In genomic region chr12:32957211-32957610, GRCm38 (mm10) we compare ENCODE assay signal across 18 mouse cellular contexts. TPM values are rescaled to one million over a fixed set of nuclear protein-coding genes. Genes with fewer than 3 reads are reported as not detected.
DNase-seq lines count a peak whose midpoint lies in the region; TF ChIP-seq lines count a peak whose summit lies in the region.
"Had no signal": no experiment of that assay in that cellular context is flagged by ENCODE, and none has a peak within 500 bp of the region (broad histone marks: within the 10 kb centered on the region; RNA-seq: fewer than 3 reads in every experiment).

No protein-coding gene starts in this region.

- 40% methylated on average over 2 of the region's 2 CpGs for WGBS in thymus, adult 2 months

- H3K4me3 ChIP-seq in gastrocnemius, adult 2 months: peak overlapping the region; percentile 12
- H3K4me3 ChIP-seq in thymus, adult 2 months (ENCODE audit: control insufficient read depth, insufficient read depth, low read length): no peak overlapping the region
- H3K4me3 ChIP-seq: embryonic facial prominence, embryonic 12.5 days; erythroblast, embryonic 14.5 days; forebrain, embryonic 13.5 days; limb, embryonic 10.5 days; liver, embryonic 13.5 days had no signal

- peaks cover 6% of the 10 kb centered on the region for H3K4me1 ChIP-seq in thymus, adult 2 months (replicated peaks; ENCODE audit: control insufficient read depth, insufficient read depth, low read length)

- intact Hi-C loops in gastrocnemius, adult 2 months (cut with DNase I): no loop called here
- intact Hi-C loops in gastrocnemius, postnatal 14 days (cut with DNase I; ENCODE audit: low total_unique reads): no loop called here

- TF ChIP-seq CTCF in gastrocnemius, adult 2 months (IDR thresholded peaks at IDR 0.05): no peak
- TF ChIP-seq CTCF in thymus, adult 2 months (IDR thresholded peaks at IDR 0.05; ENCODE audit: borderline replicate concordance, control insufficient read depth, extremely low read depth, insufficient read depth, low read length, poor library complexity): no peak

- H3K36me3 ChIP-seq in thymus, adult 2 months (ENCODE audit: control insufficient read depth, insufficient read depth, low read length): no peaks in the 10 kb centered on the region
- H3K36me3 ChIP-seq: embryonic facial prominence, embryonic 12.5 days; limb, embryonic 10.5 days; liver, embryonic 13.5 days had no signal

- peak overlapping the region; percentile 100 for H3K27ac ChIP-seq in gastrocnemius, adult 2 months
- H3K27ac ChIP-seq in thymus, adult 2 months (ENCODE audit: control insufficient read depth, insufficient read depth, low read length): no peak overlapping the region
- H3K27ac ChIP-seq: embryonic facial prominence, embryonic 12.5 days; forebrain, embryonic 13.5 days; limb, embryonic 10.5 days; liver, embryonic 13.5 days; stomach, postnatal 0 days had no signal

- no peak for DNase-seq in gastrocnemius, adult 2 months
- no peak for DNase-seq in gastrocnemius, postnatal 14 days
- peak; percentile 36 to 48 for DNase-seq in kidney, postnatal 36 days
- DNase-seq in kidney, adult 11 months: no peak
- peak; percentile 9 for DNase-seq in thymus, adult 2 months
- DNase-seq in thymus, adult 18-20 months: no peak
- DNase-seq in layer of hippocampus, postnatal 25 days (ENCODE audit: extremely low spot score in 1 of 2, low spot score in 1 of 2): no peak
- DNase-seq: adrenal gland, postnatal 36 days; gastrocnemius, postnatal 36 days; kidney, postnatal 25 days; layer of hippocampus, adult 9-11 months; liver, embryonic 13.5 days; right cerebral cortex, postnatal 25 days had no signal

- no peaks in the 10 kb centered on the region for H3K27me3 ChIP-seq in thymus, adult 2 months (ENCODE audit: control insufficient read depth, insufficient read depth, low read length)
- H3K27me3 ChIP-seq: embryonic facial prominence, embryonic 12.5 days; forebrain, embryonic 13.5 days; liver, embryonic 13.5 days had no signal

- no peak for TF ChIP-seq POLR2A in thymus, adult 2 months (IDR thresholded peaks at IDR 0.05; ENCODE audit: control insufficient read depth, extremely low read depth, insufficient read depth, low read length, poor library complexity)

RNA-seq across cellular contexts. Expression of gene Sypl, which starts 3.5 kb away (rescaled TPM):
- 100 to 1,000 TPM; 174 to 187 TPM for total RNA-seq in gastrocnemius, adult 2 months (2021)
- total RNA-seq in gastrocnemius, postnatal 14 days (2021): 100 to 1,000 TPM; 124 TPM
- 44.8 and 62.4 TPM in 2 replicates for polyA plus RNA-seq in thymus, adult 2 months (2012; rRNA removed)
- total RNA-seq in layer of hippocampus, postnatal 25 days (2021): 10 to 100 TPM; 41.2 to 44.4 TPM

Comparison
In these comparisons a context has a peak if more than half of its experiments do, and no peak if none do; other contexts are left out.
1. DNase-seq: peak in kidney, postnatal 36 days (2 of 2) and thymus, adult 2 months (single experiment); none in gastrocnemius, adult 2 months (single experiment), gastrocnemius, postnatal 14 days (single experiment), kidney, adult 11 months (single experiment), thymus, adult 18-20 months (0 of 2) and layer of hippocampus, postnatal 25 days (0 of 2).